Mouse (Mus musculus): ENCODE data around the gene Dnajc7.
"Not testable (repeated sequence)": the region's sequence is repeated elsewhere in the genome, so short reads cannot be mapped to it uniquely, and the experiment has no call there.

The Dnajc7 gene

DNA sequence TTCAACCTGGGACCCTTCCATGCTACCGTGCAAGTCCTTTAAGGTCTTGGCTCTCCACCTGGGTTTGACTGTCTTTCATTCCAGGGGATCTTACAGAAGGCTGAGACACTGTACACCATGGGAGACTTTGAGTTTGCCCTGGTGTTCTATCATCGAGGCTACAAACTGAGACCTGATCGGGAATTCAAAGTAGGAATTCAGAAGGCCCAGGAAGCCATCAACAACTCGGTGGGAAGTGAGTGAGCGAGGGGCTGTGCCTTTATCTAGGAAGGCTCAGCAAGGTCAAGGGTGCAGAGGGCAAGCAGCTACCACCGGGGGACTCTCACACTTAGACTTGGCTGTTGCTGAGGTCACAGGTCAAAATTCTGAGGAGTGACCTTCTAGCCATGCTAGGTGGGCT lies 69.9 kb downstream of the Dnajc7 start:
- no peak for DNase-seq (ENCODE audit: low read depth in 1 of 2, low spot score in 2 of 2)

DNA sequence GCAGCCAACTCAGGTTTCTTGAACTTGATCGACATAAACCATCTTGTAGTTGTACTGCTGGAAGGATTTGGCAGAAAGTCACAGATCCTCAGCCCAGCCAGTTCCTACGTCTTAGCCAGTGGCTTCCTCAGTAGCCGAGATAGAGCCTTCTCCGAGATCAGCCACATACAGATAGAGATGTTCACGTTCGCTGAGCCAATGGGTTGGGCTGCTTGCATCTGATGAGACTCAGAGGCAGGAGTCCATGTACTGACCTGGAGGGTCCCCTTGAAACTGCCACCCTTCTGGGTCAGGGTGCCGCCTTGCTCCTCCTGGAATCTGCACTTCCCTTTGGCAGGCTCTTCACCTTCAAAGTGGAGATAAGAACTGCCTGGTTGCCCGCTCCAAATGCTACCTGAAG lies 70.5 kb downstream of the Dnajc7 start:
- no peak for DNase-seq (ENCODE audit: low read depth in 1 of 2, low spot score in 2 of 2)

DNA sequence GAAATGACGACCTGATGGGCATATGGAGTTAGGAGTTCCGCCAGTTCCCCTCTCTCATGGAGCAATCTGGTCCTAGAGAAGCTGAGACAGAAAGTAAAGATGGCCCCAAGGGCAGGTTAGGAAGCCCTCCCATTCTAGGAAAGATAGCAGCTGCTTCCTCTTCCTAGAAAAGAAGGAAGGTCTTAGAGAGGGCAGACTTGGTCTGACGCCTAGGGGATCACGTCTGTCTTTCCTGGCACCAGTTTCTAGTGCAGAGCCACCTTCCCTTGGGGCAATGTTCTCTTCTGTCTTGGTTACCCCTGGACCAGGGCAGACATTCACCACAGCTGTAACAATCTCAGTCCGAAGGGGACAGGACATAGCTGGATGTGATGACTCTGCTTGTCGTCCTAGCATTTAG lies 71.8 kb downstream of the Dnajc7 start:
- no peak for DNase-seq (ENCODE audit: low read depth in 1 of 2, low spot score in 2 of 2)

DNA sequence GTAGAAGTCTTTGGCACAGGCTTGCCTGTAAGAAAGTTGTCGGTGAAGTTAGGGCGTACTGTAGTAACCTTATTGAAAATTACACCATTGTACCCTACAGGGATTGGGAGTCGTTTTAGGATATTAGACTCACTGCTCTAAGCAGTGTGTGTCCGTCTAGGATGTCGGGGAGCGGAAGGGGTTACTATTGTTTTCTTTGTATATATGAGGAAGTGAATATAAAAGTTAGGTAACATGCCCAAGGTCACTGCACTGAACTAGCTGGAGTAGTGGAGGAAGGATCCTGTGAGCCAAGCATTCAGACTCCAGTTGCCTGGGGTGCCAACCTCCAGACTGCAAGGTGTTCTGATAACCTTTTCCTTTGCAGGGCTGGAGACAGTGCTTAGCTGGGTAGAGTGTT lies 73.0 kb downstream of the Dnajc7 start:
- no peak for DNase-seq (ENCODE audit: low read depth in 1 of 2, low spot score in 2 of 2)

DNA sequence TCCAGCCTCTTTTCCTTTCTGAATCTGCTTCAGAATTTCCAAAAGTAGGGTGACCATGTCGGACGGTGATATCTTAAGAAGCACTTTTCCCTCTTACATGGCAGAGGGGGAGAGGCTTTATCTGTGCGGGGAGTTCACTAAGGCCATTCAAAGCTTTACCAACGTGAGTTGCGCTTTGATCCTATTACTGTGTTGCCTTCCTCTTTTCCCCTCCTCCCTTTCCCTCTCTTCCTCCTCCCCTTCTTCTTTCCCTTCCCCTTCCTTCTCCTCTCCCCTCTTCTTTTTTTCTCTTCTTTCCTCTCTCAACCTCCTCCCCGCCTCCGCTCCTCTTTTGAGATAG lies 74.3 kb downstream of the Dnajc7 start:
- DNase-seq (ENCODE audit: low read depth in 1 of 2, low spot score in 2 of 2), result no peak

DNA sequence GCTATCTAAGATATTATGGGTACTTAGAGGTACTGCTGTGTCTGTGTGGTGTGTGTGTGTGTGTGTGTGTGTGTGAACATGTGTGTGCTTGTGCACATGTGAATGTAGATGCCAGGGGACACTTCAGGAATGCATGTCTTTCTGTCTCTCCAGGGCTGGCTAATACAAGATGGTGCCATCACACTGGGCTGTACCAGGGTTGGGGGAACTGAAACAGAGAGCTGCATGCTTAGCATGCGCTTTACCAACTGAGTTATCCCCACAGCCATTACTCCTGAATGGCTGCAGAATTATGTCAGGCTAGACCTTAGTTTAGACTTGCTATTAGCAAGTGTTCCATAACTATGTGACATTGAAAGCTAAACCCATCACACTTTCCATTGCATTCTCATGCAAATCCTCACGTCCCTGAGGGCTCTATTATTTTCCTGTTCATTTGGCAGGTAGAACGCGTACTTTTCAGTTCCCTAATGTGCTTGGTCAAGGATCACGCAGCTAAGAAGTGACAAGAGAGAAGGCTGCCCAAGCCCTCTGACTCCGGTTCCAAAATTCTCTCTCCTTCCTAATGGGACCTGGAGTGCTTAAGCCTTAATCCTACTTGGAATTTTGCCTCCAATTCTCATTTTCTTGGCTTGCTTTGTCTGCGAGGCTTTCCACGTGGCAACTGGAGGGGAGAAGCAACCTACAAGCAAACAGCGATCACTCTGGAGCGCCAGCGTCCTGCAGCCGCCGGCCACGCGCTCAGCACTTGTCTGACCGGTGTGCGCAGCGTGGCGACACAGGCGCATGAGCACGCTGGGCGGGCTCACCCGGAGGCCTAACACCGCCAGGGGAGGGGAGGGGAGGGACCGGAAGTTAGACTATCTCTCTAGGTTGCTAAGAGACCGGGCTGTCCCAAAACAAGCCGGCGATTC lies 74.9 kb downstream of the Dnajc7 start, which contains the start of gene Ttc25:
Ttc25 (plus strand) TSS at position 776 of the 914 bp plus-strand sequence.
- DNase-seq (ENCODE audit: low read depth in 1 of 2, low spot score in 2 of 2), result peak; percentile 59 to 63

DNA sequence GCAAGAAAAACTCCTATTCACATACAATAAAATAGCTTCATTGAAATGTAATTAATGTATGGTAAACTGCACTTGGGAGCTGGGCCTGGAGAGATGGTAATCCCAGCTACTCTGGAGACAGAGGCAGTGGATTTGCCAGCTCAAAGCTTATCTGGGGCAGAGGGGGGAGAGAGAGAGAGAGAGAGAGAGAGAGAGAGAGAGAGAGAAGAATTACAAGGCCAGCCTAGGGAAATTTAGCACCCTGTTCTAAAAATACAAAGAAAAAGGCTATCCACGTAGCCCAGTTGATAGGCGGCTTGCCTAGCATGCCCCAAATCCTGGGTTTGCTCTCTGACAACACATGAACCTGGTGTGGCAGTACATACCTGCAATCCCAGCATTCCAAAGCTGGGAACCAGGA lies 78.4 kb downstream of the Dnajc7 start:
- no peak for DNase-seq (ENCODE audit: low read depth in 1 of 2, low spot score in 2 of 2)

DNA sequence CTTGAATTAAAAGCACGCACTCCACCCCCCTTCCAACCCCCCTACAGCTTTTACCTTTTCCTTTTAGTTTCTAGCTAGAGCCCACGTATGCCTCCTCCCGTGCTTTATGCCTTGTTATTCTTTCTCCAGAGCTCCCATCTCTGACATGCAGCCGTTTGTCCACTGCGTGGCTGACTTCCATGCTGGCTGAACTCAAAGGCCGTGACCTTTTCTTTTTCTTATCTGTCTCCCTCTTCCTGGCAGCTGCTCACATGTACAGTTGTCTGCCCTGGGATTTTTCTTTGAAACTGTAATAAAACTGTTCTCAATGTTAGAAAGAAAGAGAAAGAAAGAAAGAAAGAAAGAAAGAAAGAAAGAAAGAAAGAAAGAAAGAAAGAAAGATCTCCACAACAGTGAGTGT lies 79.0 kb downstream of the Dnajc7 start:
- no peak for DNase-seq (ENCODE audit: low read depth in 1 of 2, low spot score in 2 of 2)

DNA sequence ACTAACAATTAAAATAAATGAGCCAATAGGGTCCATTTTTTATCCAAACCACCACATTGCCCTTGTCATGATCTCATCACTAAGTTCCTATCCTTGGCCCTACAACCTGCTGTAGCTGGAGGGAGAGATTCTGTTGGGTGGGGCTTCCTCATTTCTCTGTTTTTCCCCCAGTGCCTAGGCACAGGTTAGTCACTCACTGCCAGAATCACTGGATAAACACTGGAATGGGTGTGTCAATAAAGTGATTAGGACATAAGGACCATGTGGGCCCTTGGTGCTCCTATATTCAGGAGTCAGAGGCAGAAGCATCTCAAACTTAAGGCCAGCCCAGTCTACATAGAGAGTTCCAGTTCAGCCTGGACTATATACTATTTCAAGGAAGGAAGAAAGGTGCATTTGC lies 83.5 kb downstream of the Dnajc7 start:
- DNase-seq (ENCODE audit: low read depth in 1 of 2, low spot score in 2 of 2), result no peak

DNA sequence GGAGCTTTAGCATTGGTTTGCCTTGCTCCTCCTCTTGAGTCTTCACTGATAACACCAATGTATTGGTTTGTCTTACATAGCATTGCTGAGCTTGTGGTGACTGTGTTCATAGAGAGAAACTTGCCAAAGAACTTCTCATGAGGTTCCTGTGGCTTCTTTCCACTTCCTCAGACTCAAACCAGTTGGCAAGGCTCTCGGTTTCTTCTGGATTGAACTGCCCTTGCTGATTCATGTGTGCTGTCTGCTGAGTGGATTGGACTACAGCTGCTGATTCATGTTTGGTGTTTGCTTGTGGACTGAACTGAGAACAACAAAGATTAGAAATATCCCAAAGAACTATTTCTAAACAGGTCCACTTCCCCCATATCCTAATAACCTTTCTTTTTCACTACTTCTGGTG lies 84.0 kb downstream of the Dnajc7 start:
- no peak for DNase-seq (ENCODE audit: low read depth in 1 of 2, low spot score in 2 of 2)

DNA sequence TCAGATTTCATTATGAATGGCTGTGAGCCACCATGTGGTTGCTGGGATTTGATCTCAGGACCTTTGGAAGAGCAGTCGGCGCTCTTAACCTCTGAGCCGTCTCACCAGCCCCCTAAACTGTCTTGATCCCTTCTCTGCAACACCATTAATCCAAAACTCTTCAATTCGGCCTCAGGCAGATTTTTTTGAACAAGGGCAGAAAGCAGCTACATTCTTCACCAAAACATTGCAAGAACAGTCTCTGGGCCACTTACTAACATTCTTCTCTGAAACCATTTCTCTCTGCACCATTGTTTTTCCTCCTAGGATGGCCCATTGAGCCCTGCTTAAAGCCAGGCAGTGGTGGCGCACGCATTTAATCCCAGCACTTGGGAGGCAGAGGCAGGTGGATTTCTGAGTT lies 85.1 kb downstream of the Dnajc7 start:
- not testable (repeated sequence) for DNase-seq (ENCODE audit: low read depth in 1 of 2, low spot score in 2 of 2)

DNA sequence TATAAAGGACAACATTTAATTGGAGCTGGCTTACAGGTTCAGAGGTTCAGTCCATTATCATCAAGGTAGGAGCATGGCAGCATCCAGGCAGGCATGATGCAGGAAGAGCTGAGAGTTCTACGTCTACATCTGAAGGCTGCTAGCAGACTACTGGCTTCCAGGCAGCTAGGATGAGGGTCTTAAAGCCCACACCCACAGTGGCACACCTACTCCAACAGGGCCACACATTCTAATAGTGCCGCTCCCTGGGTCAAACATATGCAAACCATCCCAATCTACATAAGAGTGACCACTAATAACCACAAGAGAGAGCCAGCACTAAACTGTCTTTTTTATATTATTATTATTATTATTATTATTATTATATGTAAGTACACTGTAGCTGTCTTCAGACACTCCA lies 85.6 kb downstream of the Dnajc7 start:
- DNase-seq (ENCODE audit: low read depth in 1 of 2, low spot score in 2 of 2), result not testable (repeated sequence)

DNA sequence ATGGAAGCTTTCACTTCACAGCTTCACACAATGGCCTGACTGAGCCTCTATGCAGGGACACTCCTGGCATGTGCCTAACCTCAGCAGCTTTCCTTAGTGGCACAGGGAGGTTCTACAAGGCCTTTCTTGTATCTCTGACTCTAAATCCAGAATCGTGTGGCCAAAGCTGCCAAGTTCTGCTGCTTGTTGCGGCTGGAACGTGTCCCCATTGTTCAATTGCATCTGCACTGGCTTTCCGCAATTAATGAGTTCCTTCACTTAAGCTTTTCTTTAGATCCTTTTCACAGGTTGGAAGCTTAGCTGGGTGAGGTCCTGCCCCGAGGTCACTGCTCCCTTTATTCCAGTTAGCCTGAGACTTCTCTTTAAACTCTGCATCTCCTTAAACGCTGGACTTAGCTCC lies 86.1 kb downstream of the Dnajc7 start:
- DNase-seq (ENCODE audit: low read depth in 1 of 2, low spot score in 2 of 2), result no peak

Measured in monocyte, adult 2 months (primary cell).